Comparison of ENCODE assay signal across 8 mouse cellular contexts in the genomic region with DNA sequence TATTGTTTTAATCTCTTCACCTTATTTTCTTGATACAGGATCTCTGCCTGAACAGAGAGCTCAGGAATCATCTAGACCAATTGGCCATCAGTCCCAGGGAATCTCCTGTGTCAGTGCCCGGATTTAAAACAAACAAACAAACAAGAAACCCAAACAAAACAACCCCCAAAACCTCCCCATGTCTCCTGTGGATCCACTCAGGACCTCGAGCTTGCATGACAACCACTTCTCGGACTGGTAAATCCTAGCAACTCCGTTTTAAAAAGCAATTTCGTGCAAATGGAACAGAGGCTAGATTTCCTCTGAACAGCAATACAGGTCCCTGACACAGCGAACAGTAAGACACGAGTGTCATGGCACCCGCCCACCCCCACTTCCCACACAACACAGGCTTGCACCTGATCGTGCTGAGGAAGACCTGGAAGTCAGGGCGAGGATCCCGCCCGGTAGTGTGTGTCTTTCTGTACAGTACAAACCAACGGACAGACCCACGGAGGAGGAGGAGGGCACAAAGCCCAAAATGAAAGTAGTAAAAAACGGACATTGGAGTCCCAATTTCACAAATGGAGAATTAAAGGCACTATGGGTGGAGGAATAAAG. TPM values are rescaled to one million over a fixed set of nuclear protein-coding genes. Genes with fewer than 3 reads are reported as not detected.
A peak's percentile ranks its signal among the peaks of the same experiment; 100 is the strongest.
DNase-seq lines count a peak whose midpoint lies in the region; ATAC-seq lines count a peak whose summit lies in the region.

No protein-coding gene starts in this region.

- H3K9ac ChIP-seq in heart, embryonic 11.5 days (ENCODE audit: low read depth, low read length), result peak overlapping the region; percentile 46
- no peak overlapping the region for H3K9ac ChIP-seq in hindbrain, embryonic 16.5 days (ENCODE audit: low read depth, low read length)
- H3K9ac ChIP-seq in lung, embryonic 16.5 days (ENCODE audit: low read length), result peak overlapping the region; percentile 57; the same call in 1 of the 2 replicates

- no peaks in the 10 kb centered on the region for H3K36me3 ChIP-seq in heart, embryonic 11.5 days (ENCODE audit: control insufficient read depth, insufficient read depth, low read length)
- H3K36me3 ChIP-seq in hindbrain, embryonic 16.5 days (ENCODE audit: control insufficient read depth, insufficient read depth, low read length), result no peaks in the 10 kb centered on the region
- no peaks in the 10 kb centered on the region for H3K36me3 ChIP-seq in lung, embryonic 16.5 days (ENCODE audit: control insufficient read depth, insufficient read depth, low read length)

- no peaks in the 10 kb centered on the region for H3K9me3 ChIP-seq in heart, embryonic 11.5 days (replicated peaks; ENCODE audit: control insufficient read depth, low read length)
- no peaks in the 10 kb centered on the region for H3K9me3 ChIP-seq in hindbrain, embryonic 16.5 days (ENCODE audit: control insufficient read depth, low read length)
- H3K9me3 ChIP-seq in lung, embryonic 16.5 days (ENCODE audit: control insufficient read depth, low read length), result no peaks in the 10 kb centered on the region

- peaks cover 11% of the 10 kb centered on the region for H3K4me1 ChIP-seq in heart, embryonic 11.5 days (ENCODE audit: control insufficient read depth, insufficient read depth, low read length)
- peaks cover 24% of the 10 kb centered on the region for H3K4me1 ChIP-seq in hindbrain, embryonic 16.5 days (ENCODE audit: control insufficient read depth, insufficient read depth, low read depth, low read length)
- H3K4me1 ChIP-seq in lung, embryonic 16.5 days (replicated peaks; ENCODE audit: control insufficient read depth, insufficient read depth, low read length), result peaks cover 27% of the 10 kb centered on the region

- ATAC-seq in heart, embryonic 11.5 days (replicated peaks; ENCODE audit: insufficient number of reproducible peaks, low FRiP score, low TSS enrichment), result no peak
- ATAC-seq in hindbrain, embryonic 16.5 days, result no peak
- ATAC-seq in lung, embryonic 16.5 days (ENCODE audit: low read depth), result no peak

- H3K4me3 ChIP-seq in heart, embryonic 11.5 days (ENCODE audit: low read depth, low read length), result peak overlapping the region; percentile 60
- H3K4me3 ChIP-seq in hindbrain, embryonic 16.5 days (ENCODE audit: low read length), result peak overlapping the region; percentile 39
- peak overlapping the region; percentile 63 for H3K4me3 ChIP-seq in lung, embryonic 16.5 days (ENCODE audit: low read length)

- no peak overlapping the region for H3K27ac ChIP-seq in heart, embryonic 11.5 days (ENCODE audit: low read depth, low read length)
- no peak overlapping the region for H3K27ac ChIP-seq in hindbrain, embryonic 16.5 days (ENCODE audit: low read depth, low read length)
- no peak overlapping the region for H3K27ac ChIP-seq in lung, embryonic 16.5 days (ENCODE audit: low read length)

- 2% methylated on average over 15 of the region's 15 CpGs for WGBS in heart, embryonic 11.5 days (ENCODE audit: insufficient replicate concordance)
- WGBS in hindbrain, embryonic 16.5 days, result 1% methylated on average over 15 of the region's 15 CpGs
- 3% methylated on average over 15 of the region's 15 CpGs for WGBS in lung, embryonic 16.5 days

- peaks cover 60% of the 10 kb centered on the region for H3K27me3 ChIP-seq in heart, embryonic 11.5 days (ENCODE audit: control insufficient read depth, insufficient read depth, low read length)
- H3K27me3 ChIP-seq in hindbrain, embryonic 16.5 days (replicated peaks; ENCODE audit: control insufficient read depth, insufficient read depth, low read length), result peaks cover 26% of the 10 kb centered on the region
- H3K27me3 ChIP-seq in lung, embryonic 16.5 days (ENCODE audit: control insufficient read depth, insufficient read depth, low read depth, low read length), result peaks cover 45% of the 10 kb centered on the region

- H3K4me2 ChIP-seq in heart, embryonic 11.5 days, result peak overlapping the region; percentile 99
- H3K4me2 ChIP-seq in hindbrain, embryonic 16.5 days (ENCODE audit: low read length), result peak overlapping the region; percentile 70
- peak overlapping the region; percentile 100 for H3K4me2 ChIP-seq in lung, embryonic 16.5 days (ENCODE audit: low read depth, low read length)

- no peak for DNase-seq in heart, adult 11 months
- DNase-seq in embryo, embryonic 11 days, result peak; percentile 37
- DNase-seq in testis, postnatal 10 days (ENCODE audit: low spot score), result peak; percentile 51
- no peak for DNase-seq in layer of hippocampus, adult 9-11 months
- no peak for DNase-seq in adrenal gland, postnatal 25 days

RNA-seq across cellular contexts. Expression of a gene that starts 0.7 kb away (rescaled TPM):
- polyA plus RNA-seq in heart, embryonic 11.5 days (2014; fragmentation: Nextera tagmentation; extraction: Ambion mirVana), result not detected in 2 replicates
- polyA plus RNA-seq in hindbrain, embryonic 16.5 days (2015; fragmentation: Nextera tagmentation; extraction: Ambion mirVana), result 0.78 and 1.2 TPM in 2 replicates
- 4.3 and 5.8 TPM in 2 replicates for polyA plus RNA-seq in lung, embryonic 16.5 days (2015; fragmentation: Nextera tagmentation; extraction: Ambion mirVana)
- not detected in 2 replicates for total RNA-seq in adrenal gland, postnatal 25 days (2021)

RNA-seq across cellular contexts. Expression of a gene that starts 2.9 kb away (rescaled TPM):
- polyA plus RNA-seq in heart, embryonic 11.5 days (2014; fragmentation: Nextera tagmentation; extraction: Ambion mirVana), result 24.0 and 27.2 TPM in 2 replicates
- polyA plus RNA-seq in hindbrain, embryonic 16.5 days (2015; fragmentation: Nextera tagmentation; extraction: Ambion mirVana), result 49.9 and 56.1 TPM in 2 replicates
- 33.3 and 33.7 TPM in 2 replicates for polyA plus RNA-seq in lung, embryonic 16.5 days (2015; fragmentation: Nextera tagmentation; extraction: Ambion mirVana)
- total RNA-seq in adrenal gland, postnatal 25 days (2021), result 21.3 and 26.9 TPM in 2 replicates

RNA-seq across cellular contexts. Expression of a gene that starts 18.1 kb away (rescaled TPM):
- polyA plus RNA-seq in heart, embryonic 11.5 days (2014; fragmentation: Nextera tagmentation; extraction: Ambion mirVana), result not detected in 2 replicates
- not detected in 2 replicates for polyA plus RNA-seq in hindbrain, embryonic 16.5 days (2015; fragmentation: Nextera tagmentation; extraction: Ambion mirVana)
- not detected in 2 replicates for polyA plus RNA-seq in lung, embryonic 16.5 days (2015; fragmentation: Nextera tagmentation; extraction: Ambion mirVana)
- not detected in 2 replicates for total RNA-seq in adrenal gland, postnatal 25 days (2021)

Comparison
In these comparisons a context has a peak if more than half of its experiments do, and no peak if none do; other contexts are left out.
1. DNase-seq: peak in embryo, embryonic 11 days (single experiment) and testis, postnatal 10 days (single experiment); none in heart, adult 11 months (single experiment), layer of hippocampus, adult 9-11 months (single experiment) and adrenal gland, postnatal 25 days (single experiment).
2. Peak in every context shown above with its lines, with median percentiles within 50 percentile points of each other: H3K4me2 ChIP-seq and H3K4me3 ChIP-seq.